Mouse (Mus musculus) urinary bladder, postnatal 25 days (tissue): ENCODE data around the gene Mad2l1bp.
A peak's percentile ranks its signal among the peaks of the same experiment; 100 is the strongest.

ENCODE experiments used
- DNase-seq: peaks from one replicate; pipeline ENCODE4 v3.0.0; 2022; ENCODE audit warnings: low spot score

Mad2l1bp gene

DNA sequence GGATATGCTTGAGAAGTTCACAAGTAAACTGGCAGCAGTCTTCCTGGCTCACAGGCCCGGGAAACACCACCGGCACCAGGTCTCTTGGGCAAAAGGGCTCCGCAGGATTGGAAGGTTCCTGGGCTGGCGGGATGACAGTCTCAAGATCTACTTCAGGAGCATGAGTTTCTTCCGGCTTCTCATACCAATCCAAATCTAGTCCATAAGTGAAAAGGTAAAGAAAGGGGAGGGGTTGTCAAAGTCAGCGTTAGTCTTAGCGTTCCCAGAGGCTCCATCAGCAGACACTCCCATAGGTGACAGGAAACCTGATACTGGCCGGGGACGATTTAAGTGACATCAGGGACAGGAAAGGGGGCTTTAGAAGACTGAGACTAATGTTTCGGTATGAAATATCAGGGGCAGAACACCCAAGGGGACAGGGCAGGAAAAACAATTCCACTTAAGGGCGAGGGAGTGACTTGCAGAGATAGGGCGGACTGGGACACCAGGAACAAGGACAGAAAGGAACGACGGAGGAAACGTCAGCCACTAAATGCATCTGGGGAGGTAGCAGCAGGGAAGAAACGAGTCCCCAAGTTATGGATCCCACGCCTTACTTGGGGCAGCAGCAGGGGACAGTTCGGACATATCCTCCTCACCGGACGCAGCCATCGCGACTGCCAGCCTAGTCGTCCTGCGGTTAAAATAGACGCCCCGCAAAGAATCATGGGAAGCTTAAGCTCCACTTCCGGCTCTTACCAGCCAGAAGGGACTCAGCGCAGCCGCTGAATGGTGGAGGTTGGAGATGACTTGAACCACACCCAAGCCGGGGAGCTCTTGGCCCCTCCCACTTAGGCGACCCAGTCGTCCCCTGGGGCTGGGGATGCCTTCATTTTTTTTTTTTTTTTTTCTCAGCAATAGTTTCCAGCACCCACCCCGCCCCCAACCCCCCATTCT is at the start of gene Mad2l1bp:
Mad2l1bp (minus strand) TSS at position 707 of the 936 bp plus-strand sequence.
- DNase-seq, result peak; percentile 74

GRCm38 (mm10) chr17:46203078-46203477 is 49.7 kb upstream of the Mad2l1bp start:
- DNase-seq, result peak; percentile 19

DNA sequence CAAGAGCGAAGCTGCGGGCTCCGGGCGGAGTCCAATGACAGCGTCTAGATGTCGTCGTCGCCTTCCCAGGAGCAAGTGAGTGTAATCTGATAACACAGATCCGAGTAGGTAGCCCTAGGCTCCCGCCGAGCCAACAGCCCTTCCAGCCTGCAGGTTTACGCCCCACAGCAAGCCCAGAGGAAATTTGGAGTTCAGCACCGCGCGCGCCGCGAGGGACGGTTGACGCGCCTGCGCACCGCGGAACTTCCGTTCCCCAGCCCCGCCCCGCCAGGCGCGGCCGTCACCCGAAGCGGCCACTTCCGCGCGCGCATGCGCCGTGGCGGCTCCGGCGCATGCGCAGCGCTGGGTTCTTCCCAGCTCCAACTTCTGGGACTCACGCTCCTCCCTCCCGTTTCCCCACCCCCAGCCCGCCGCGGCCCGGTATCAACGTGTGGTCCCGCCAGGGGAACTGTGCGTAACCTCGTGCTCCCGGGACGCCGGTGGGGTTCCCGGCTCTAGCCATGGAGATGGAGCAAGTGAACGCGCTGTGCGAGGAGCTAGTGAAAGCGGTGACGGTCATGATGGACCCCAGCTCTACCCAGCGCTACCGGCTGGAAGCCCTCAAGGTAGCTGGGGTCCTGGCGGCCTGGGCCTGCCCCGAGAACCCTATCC is 49.2 kb upstream of the Mad2l1bp start, which contains the start of the genes Polh and Xpo5:
Polh (minus strand) TSS at position 225 of the 651 bp plus-strand sequence.
Xpo5 (plus strand) TSS at position 362 of the 651 bp plus-strand sequence.
- peak; percentile 91 for DNase-seq

GRCm38 (mm10) chr17:46201151-46201550 is 47.8 kb upstream of the Mad2l1bp start:
- DNase-seq, result no peak

DNA sequence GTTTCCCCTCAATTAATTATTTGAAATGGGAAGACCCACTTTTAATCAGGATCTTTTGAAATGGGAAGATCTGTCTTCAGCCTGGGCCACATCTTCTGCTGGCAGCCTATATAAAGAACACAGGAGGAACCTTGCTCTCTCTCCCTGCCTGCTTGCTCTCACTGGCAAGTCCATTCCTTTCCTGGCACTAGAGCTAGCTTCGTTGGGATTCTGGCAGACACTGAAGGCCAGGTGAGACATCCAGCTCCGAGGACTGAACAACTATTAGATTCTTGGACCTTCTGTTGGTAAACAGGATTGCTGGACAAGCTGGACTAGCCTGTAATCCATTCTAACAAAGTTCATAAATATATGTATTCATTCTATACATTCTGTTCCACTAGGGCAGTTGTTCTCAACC is 35.5 kb upstream of the Mad2l1bp start:
- no peak for DNase-seq

GRCm38 (mm10) chr17:46182273-46182672 is 28.9 kb upstream of the Mad2l1bp start:
- DNase-seq, result no peak

GRCm38 (mm10) chr17:46170538-46170937 is 17.2 kb upstream of the Mad2l1bp start:
- no peak for DNase-seq

DNA sequence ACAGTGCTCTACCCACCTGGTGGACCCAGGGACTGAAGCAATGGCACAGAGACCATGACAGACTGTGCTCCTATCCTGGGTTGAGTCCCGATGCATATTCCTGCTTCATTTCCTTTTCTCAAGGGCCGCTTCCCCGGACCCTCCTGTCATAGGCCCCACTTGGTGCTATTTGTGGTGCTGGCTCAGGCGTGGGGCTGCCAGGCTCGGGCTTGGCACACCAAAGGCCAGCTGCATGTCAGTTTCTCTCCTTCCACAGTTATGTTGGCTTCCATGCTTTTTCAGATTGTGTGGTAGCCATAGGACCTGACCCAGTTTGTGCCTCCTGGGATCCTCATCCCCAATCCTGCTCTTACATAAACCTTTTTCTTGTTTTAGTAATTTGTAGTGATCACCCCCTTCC is 15.4 kb upstream of the Mad2l1bp start:
- no peak for DNase-seq

- no peak for DNase-seq
Observed at GRCm38 (mm10) chr17:46168318-46168717, 15.0 kb upstream of the Mad2l1bp start.

DNA sequence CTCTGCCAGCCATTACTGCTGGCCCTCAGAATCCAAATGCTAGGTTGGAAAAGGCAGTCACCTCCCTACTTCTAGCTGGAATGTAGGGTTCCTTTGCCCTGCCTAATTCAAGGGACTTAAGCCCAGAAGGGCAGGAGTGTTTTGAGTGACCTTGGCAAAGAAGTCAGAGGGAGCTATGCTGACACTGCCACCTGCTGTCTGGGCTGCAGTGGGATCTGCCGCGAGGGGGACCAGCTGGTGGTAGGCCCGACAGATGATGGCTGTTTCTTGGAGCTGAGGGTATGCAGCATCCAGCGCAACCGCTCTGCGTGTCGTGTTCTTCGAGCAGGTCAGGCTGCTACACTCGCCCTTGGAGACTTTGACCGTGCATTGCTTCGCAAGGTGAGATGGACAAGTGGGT is 13.7 kb upstream of the Mad2l1bp start:
- DNase-seq, result no peak

- DNase-seq, result no peak
Observed at GRCm38 (mm10) chr17:46166270-46166669, 12.9 kb upstream of the Mad2l1bp start.

DNA sequence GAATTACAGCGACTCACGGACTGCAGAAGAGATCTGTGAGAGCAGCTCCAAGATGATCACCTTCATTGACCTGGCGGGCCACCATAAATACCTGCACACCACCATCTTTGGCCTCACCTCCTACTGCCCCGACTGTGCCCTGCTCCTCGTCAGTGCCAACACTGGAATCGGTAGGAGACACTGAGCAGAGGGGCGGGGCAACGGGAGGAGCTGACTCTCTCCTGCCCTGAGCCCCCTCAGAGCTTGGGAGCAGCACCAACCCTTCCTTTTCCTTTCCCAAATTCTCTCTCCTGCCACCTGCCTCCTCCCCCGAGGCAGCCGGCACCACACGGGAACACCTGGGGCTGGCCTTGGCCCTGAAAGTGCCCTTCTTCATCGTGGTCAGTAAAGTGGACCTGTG is 12.1 kb upstream of the Mad2l1bp start:
- DNase-seq, result no peak

- no peak for DNase-seq
Observed at GRCm38 (mm10) chr17:46164791-46165190, 11.4 kb upstream of the Mad2l1bp start.

- DNase-seq, result no peak
Observed at GRCm38 (mm10) chr17:46164301-46164700, 10.9 kb upstream of the Mad2l1bp start.

GRCm38 (mm10) chr17:46162951-46163421 is 9.6 kb upstream of the Mad2l1bp start:
- no peak for DNase-seq

DNA sequence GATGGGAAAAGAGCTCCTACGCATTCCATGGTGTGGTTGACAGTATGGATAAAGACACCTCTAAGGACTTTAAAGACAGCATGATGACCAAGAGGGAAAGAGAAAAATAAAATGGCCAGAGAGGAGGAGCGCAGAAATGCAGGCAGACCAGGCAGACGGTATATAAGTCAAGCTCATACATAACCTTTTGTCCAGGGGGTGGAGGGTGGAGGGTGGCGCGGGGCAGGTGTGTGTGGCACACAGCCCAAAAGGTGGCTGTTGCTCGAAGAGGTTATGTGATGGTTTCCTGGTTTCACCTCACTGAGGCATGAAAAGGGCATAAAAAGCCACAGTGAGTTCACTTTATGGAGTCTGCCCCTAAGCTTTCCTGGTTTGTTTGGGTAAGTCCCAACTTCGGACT is 9.2 kb upstream of the Mad2l1bp start:
- no peak for DNase-seq

- DNase-seq, result no peak
Observed at GRCm38 (mm10) chr17:46161710-46162109, 8.4 kb upstream of the Mad2l1bp start.

GRCm38 (mm10) chr17:46161179-46161578 is 7.8 kb upstream of the Mad2l1bp start:
- peak; percentile 28 for DNase-seq

DNA sequence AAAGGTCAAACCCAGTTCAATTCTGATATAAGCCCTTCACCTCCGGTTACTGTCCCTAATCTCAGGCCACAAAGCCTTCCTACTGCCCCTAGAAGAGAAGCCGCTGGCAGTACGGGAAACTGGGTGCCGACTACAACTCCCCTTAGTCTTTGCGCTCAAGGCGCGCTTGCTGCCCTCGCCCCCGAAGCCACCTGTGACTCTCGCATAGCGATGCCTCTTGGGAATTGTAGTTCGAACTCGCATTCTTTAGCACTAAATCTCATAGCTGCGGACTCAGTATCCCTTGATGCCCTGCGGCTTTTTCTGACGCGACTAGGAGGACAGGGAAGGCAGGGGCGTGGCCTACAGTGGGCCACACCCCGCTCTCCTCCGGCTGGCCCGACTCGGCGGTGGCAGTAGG is 7.3 kb upstream of the Mad2l1bp start, which contains the start of gene Gtpbp2:
Gtpbp2 (plus strand) TSS at position 347 of the 400 bp plus-strand sequence.
- peak; percentile 83 for DNase-seq

GRCm38 (mm10) chr17:46160090-46160662 is 6.8 kb upstream of the Mad2l1bp start:
- DNase-seq, result peak; percentile 86

DNA sequence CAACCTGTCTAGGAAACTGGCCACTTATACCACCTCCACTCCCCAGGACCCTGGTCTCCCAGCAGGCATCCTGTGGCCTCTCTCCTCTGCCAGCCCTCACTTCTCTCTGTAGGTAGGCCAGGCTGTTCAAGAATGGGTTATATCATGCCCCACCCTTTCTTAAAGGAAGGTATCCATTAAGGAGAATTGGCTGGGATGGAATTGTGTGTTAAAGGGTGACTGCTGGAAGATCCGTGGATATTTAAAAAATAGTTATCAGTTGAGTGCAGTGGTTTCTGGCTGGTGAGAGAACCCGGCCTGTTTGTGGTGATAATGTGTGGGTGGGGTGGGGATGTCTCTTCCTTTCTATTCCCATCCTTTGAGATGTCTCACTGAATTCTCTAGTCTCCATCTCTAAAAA is 5.9 kb upstream of the Mad2l1bp start:
- DNase-seq, result no peak

DNA sequence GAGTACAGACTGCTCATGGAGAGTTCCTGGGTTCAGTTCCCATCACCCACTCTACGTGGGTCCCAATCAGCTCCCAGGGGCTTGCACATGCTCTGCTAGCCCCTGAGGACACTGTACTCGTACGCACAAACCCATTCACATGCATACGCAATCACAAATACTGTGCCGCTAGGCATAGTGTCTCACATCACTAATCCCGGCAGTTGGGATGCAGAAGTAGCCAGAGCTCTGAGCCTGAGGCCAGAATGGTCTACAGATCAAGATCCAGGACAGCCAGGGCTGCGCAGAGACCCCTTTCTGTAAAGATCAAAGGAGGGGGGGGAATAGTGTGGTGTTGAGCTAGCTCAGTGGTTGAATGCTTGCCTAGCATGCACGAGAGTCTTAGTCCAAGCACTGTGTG is 3.8 kb upstream of the Mad2l1bp start:
- no peak for DNase-seq
